Mouse (Mus musculus) G1E (cell line): ENCODE data around the gene Tiam2. TPM values are rescaled to one million over a fixed set of nuclear protein-coding genes. Genes with fewer than 3 reads are reported as not detected.
A peak's percentile ranks its signal among the peaks of the same experiment; 100 is the strongest.

Experiments
- ATAC-seq: 2 replicates; pipeline ENCODE4 v1.8.0; 2016; ENCODE audit warnings: mild to moderate bottlenecking; ENCODE audit not compliant: insufficient number of reproducible peaks, poor library complexity, low FRiP score, severe bottlenecking; ENCODE audit errors: extremely low read depth
- DNase-seq: peaks from one replicate; pipeline ENCODE4 v3.0.0; 2012; ENCODE audit warnings: low spot score
- H3K27me3 ChIP-seq: 2 replicates; pipeline ENCODE4 v1.6.1; 2012; ENCODE audit warnings: mild to moderate bottlenecking, low read length, inconsistent platforms; ENCODE audit not compliant: insufficient read depth
- H3K36me3 ChIP-seq: replicated peaks from 2 replicates; pipeline ENCODE3; 2012; ENCODE audit warnings: mild to moderate bottlenecking, inconsistent platforms
- H3K4me1 ChIP-seq: 2 replicates; pipeline ENCODE4 v1.6.1; 2012; ENCODE audit warnings: low read depth, low read length, inconsistent platforms, mixed read lengths; ENCODE audit not compliant: insufficient read depth
- H3K4me3 ChIP-seq: 2 replicates; pipeline ENCODE4 v1.5.1; 2012; ENCODE audit warnings: low read depth, mild to moderate bottlenecking, inconsistent platforms, low read length, moderate library complexity, mixed read lengths
- H3K9me3 ChIP-seq: replicated peaks from 2 replicates; pipeline ENCODE4 v1.6.1; 2012; ENCODE audit warnings: inconsistent platforms
- CTCF ChIP-seq: IDR thresholded peaks from 2 replicates; pipeline ENCODE4 v1.5.1; 2012; ENCODE audit warnings: low read depth, low read length, inconsistent platforms, mixed read lengths
- GATA1 ChIP-seq: IDR thresholded peaks from 2 replicates; pipeline ENCODE4 v1.6.1; 2012; ENCODE audit warnings: borderline replicate concordance, low read length, inconsistent platforms, mixed read lengths
- GATA2 ChIP-seq: IDR thresholded peaks from 2 replicates; pipeline ENCODE4 v1.6.1; 2012; ENCODE audit warnings: low read depth, low read length, inconsistent platforms, borderline replicate concordance
- POLR2AphosphoS5 ChIP-seq: IDR thresholded peaks from 2 replicates; pipeline ENCODE4 v1.6.1; 2012; ENCODE audit warnings: low read depth, low read length, inconsistent platforms; ENCODE audit not compliant: insufficient replicate concordance
- TAL1 ChIP-seq: conservative IDR thresholded peaks from 2 replicates; pipeline ENCODE4 v1.6.1; 2012; ENCODE audit warnings: low read depth, low read length, inconsistent platforms, mixed read lengths
- polyA plus RNA-seq: library from polyadenylated mRNA; stranded (reverse); fragments of >175 nt; gene quantifications from 2 replicates; pipeline ENCODE4 v1.2.3, GENCODE M21; 2012
- total RNA-seq, 2 experiments: library from RNA; stranded (forward) in 1 of 2; stranded (reverse) in 1 of 2; fragments of 200-1000 nt in 1 of 2; fragments of >200 nt in 1 of 2; fragmentation: Nextera tagmentation in 1 of 2; gene quantifications; 2 replicates each; pipeline ENCODE4 v1.2.3; 2014 to 2017

Tiam2 gene
- total and polyA plus RNA-seq, 3 experiments: 0.49 TPM; not detected in 2

GRCm38 (mm10) chr17:3557331-3558311 lies 231.2 kb downstream of the Tiam2 start, which contains the start of gene Tfb1m:
TSS of gene Tfb1m (minus strand) at chr17:3557781.
- ATAC-seq: peak; percentile 94

GRCm38 (mm10) chr17:3558356-3558870 lies 232.0 kb downstream of the Tiam2 start:
- Histone ChIP-seq H3K4me1 (peaks cover 22% of the 10 kb centered on the region), H3K27me3 (no peaks in the 10 kb centered on the region), H3K36me3 (peaks cover 13% of the 10 kb centered on the region), H3K4me3 (peak overlapping the region; percentile 74; the same call in 1 of the 2 replicates), H3K9me3 (no peaks in the 10 kb centered on the region)
- TF ChIP-seq TAL1: no peak
- TF ChIP-seq CTCF: no peak
- no peak for TF ChIP-seq POLR2AphosphoS5
- no peak for TF ChIP-seq GATA1
- TF ChIP-seq GATA2: no peak
- ATAC-seq (no peak), DNase-seq (no peak)

More at GRCm38 (mm10) chr17:3557331-3558311, 231.2 kb downstream of the Tiam2 start, which contains the start of gene Tfb1m:
- DNase-seq: peak; percentile 90
- no peak for TF ChIP-seq TAL1
- TF ChIP-seq POLR2AphosphoS5: no peak
- no peak for TF ChIP-seq CTCF
- no peak for TF ChIP-seq GATA1
- no peak for TF ChIP-seq GATA2
- Histone ChIP-seq H3K4me1 (peaks cover 22% of the 10 kb centered on the region), H3K4me3 (peak within 1 kb of the TSS; percentile 74), H3K9me3 (no peaks in the 10 kb centered on the region), H3K27me3 (no peaks in the 10 kb centered on the region), H3K36me3 (peaks cover 17% of the 10 kb centered on the region)

GRCm38 (mm10) chr17:3560534-3560933 lies 234.2 kb downstream of the Tiam2 start:
- Histone ChIP-seq H3K36me3 (no peaks in the 10 kb centered on the region), H3K4me3 (no peak overlapping the region), H3K9me3 (no peaks in the 10 kb centered on the region), H3K27me3 (peaks cover 3% of the 10 kb centered on the region; the same call in 1 of the 2 replicates), H3K4me1 (peaks cover 19% of the 10 kb centered on the region)
- no peak for ATAC-seq
- TF ChIP-seq GATA1 (no peak), GATA2 (no peak), POLR2AphosphoS5 (no peak), TAL1 (no peak), CTCF (no peak)
- no peak for DNase-seq

- H3K4me1 ChIP-seq: peaks cover 4% of the 10 kb centered on the region; the same call in 1 of the 2 replicates
- TF ChIP-seq TAL1: no peak
- no peak for TF ChIP-seq CTCF
- no peak for TF ChIP-seq POLR2AphosphoS5
- TF ChIP-seq GATA2: no peak
- TF ChIP-seq GATA1: no peak
- peaks cover 3% of the 10 kb centered on the region for H3K27me3 ChIP-seq
- no peaks in the 10 kb centered on the region for H3K9me3 ChIP-seq
- DNase-seq: no peak
- H3K36me3 ChIP-seq: no peaks in the 10 kb centered on the region
- no peak overlapping the region for H3K4me3 ChIP-seq
- ATAC-seq: no peak
These were observed 236.0 kb downstream of the Tiam2 start for GRCm38 (mm10) chr17:3562405-3562804.

- no peaks in the 10 kb centered on the region for H3K9me3 ChIP-seq
- H3K27me3 ChIP-seq: peaks cover 1% of the 10 kb centered on the region
- no peak overlapping the region for H3K4me3 ChIP-seq
- TF ChIP-seq TAL1 (no peak), CTCF (peak; percentile 29; the same call in 1 of the 2 replicates)
- no peaks in the 10 kb centered on the region for H3K4me1 ChIP-seq
- ATAC-seq (no peak), DNase-seq (no peak)
- no peaks in the 10 kb centered on the region for H3K36me3 ChIP-seq
These were observed 244.5 kb downstream of the Tiam2 start for GRCm38 (mm10) chr17:3570876-3571275.

Other genes starting within 250 kb of the Tiam2 start
- gene Scaf8, start 211.6 kb upstream of the Tiam2 start, total RNA-seq (2014; fragmentation: Nextera tagmentation): 76.5 and 79.9 TPM in 2 replicates
- gene Scaf8, start 211.6 kb upstream of the Tiam2 start, total RNA-seq (2017): 38.0 and 43.5 TPM in 2 replicates
- 51.0 and 57.0 TPM in 2 replicates for gene Scaf8, start 211.6 kb upstream of the Tiam2 start, polyA plus RNA-seq
- gene Cldn20, start 206.0 kb downstream of the Tiam2 start, total RNA-seq (2014; fragmentation: Nextera tagmentation): not detected in 2 replicates
- gene Cldn20, start 206.0 kb downstream of the Tiam2 start, total RNA-seq (2017): not detected in 2 replicates
- gene Cldn20, start 206.0 kb downstream of the Tiam2 start, polyA plus RNA-seq: not detected in 2 replicates
- 36.3 and 49.9 TPM in 2 replicates for gene Tfb1m, start 231.2 kb downstream of the Tiam2 start, total RNA-seq (2014; fragmentation: Nextera tagmentation)
- 17.0 and 22.6 TPM in 2 replicates for gene Tfb1m, start 231.2 kb downstream of the Tiam2 start, total RNA-seq (2017)
- 1.8 TPM in 2 replicates for gene Tfb1m, start 231.2 kb downstream of the Tiam2 start, polyA plus RNA-seq